Mouse (Mus musculus) liver, postnatal 0 days (tissue): ENCODE measurements around the gene Ahr. TPM values are rescaled to one million over a fixed set of nuclear protein-coding genes. Genes with fewer than 3 reads are reported as not detected.

Experiments used
- ATAC-seq: fragments of 200-750 bp; cut with Nextera tagmentation; 2 replicates; pipeline ENCODE4 v1.8.0; 2017; ENCODE audit warnings: mild to moderate bottlenecking, moderate library complexity
- DNase-seq: peaks from one replicate; pipeline ENCODE4 v3.0.0-alpha.2; 2016
- H3K27ac ChIP-seq: fragments of 300-500 bp; sonication (generic); 2 replicates; pipeline ENCODE4 v1.5.1; 2014; ENCODE audit warnings: antibody characterized with exemption, moderate library complexity, mild to moderate bottlenecking, low read depth
- H3K27me3 ChIP-seq: fragments of 300-500 bp; sonication (generic); 2 replicates; pipeline ENCODE4 v1.6.1; 2014; ENCODE audit warnings: low read length, control low read depth, mixed read lengths; ENCODE audit not compliant: insufficient read depth
- H3K36me3 ChIP-seq: fragments of 300-500 bp; sonication (generic); replicated peaks from 2 replicates; pipeline ENCODE4 v1.6.1; 2014; ENCODE audit warnings: mild to moderate bottlenecking, control low read depth, low read length, moderate library complexity, mixed read lengths; ENCODE audit not compliant: insufficient read depth
- H3K4me1 ChIP-seq: fragments of 300-500 bp; sonication (generic); 2 replicates; pipeline ENCODE4 v1.6.1; 2014; ENCODE audit warnings: antibody characterized with exemption, mild to moderate bottlenecking, control low read depth; ENCODE audit not compliant: insufficient read depth
- H3K4me2 ChIP-seq: fragments of 300-500 bp; sonication (generic); 2 replicates; pipeline ENCODE4 v1.6.1; 2014; ENCODE audit warnings: low read depth, mild to moderate bottlenecking, low read length, moderate library complexity, mixed read lengths
- H3K4me3 ChIP-seq: fragments of 300-500 bp; sonication (generic); 2 replicates; pipeline ENCODE4 v1.5.1; 2014; ENCODE audit warnings: low read depth, low read length
- H3K9ac ChIP-seq: fragments of 300-500 bp; sonication (generic); replicated peaks from 2 replicates; pipeline ENCODE4 v1.6.1; 2014; ENCODE audit warnings: mild to moderate bottlenecking, moderate library complexity
- H3K9me3 ChIP-seq: fragments of 300-500 bp; sonication (generic); 2 replicates; pipeline ENCODE4 v1.6.1; 2016; ENCODE audit warnings: mild to moderate bottlenecking, control low read depth, low read length, mixed read lengths
- CTCF ChIP-seq: sonication (generic); IDR thresholded peaks from 2 replicates; pipeline ENCODE4 v1.5.1; 2016; ENCODE audit warnings: antibody characterized with exemption, low read depth
- EP300 ChIP-seq: IDR thresholded peaks from 2 replicates; pipeline ENCODE4 v1.6.1; 2016; ENCODE audit warnings: antibody characterized with exemption, low read depth, mild to moderate bottlenecking
- WGBS: fragments of 180-500 bp; shearing (Covaris S2); extraction: QIAGEN DNeasy Blood & Tissue Kit; methylation state at CpG from one replicate; pipeline ENCODE4 v1.1.7; 2014; ENCODE audit not compliant: insufficient replicate concordance; 5-methylcytosine and 5-hydroxymethylcytosine counted together
- polyA plus RNA-seq: library from polyadenylated mRNA; unstranded; fragments of >200 nt; fragmentation: Nextera tagmentation; extraction: Ambion mirVana; gene quantifications from 2 replicates; pipeline ENCODE4 v1.2.1, GENCODE M21; 2015

The Ahr gene
- polyA plus RNA-seq, 1 experiment from 2014 or later: 6.2 TPM

DNA sequence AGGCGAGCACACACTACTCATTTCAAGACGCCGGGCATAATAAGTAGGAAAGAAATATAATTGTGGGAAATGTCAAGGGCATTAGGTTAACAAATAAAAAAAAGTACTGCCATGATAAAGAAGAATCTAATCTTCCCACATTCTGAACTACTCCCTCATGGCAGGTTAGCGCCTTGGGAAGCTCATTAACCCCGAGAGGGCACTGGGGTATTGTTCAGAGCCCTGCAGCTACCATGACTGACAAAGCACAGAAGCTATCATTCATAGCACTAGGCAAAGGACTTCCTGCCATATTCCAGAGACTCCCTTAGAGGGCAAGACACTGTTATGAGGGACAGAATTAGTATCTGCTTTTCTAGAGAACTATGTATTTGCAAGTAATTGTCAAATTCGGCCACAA is 21.1 kb upstream of the Ahr start:
- TF ChIP-seq EP300 (no peak), CTCF (no peak)
- Histone ChIP-seq H3K36me3 (no peaks in the 10 kb centered on the region), H3K27me3 (no peaks in the 10 kb centered on the region), H3K27ac (no peak overlapping the region), H3K4me1 (no peaks in the 10 kb centered on the region), H3K9ac (no peak overlapping the region), H3K9me3 (peaks cover 3% of the 10 kb centered on the region; the same call in 1 of the 2 replicates), H3K4me3 (no peak overlapping the region), H3K4me2 (no peak overlapping the region)
- DNase-seq (no peak), ATAC-seq (no peak)
- 70% methylated on average over 6 of the region's 6 CpGs for WGBS

DNA sequence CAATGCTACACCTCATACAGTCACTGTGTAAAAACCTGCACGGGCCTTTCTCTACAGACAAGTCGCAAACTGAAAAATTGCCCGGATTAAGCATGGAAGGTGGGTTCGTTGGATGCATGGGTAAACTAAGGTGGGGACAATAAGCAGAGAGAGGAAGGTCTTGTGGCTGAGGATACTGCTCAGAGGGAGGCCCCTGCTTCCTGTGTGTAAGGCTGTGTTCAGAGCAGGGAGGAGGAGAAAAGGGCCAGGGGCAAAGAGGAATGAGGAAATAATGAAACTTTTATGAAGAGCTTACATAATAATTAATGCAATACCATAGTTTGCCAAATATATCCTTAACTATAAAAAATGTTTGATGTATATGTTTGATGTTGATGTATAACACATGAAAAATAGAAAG is 19.5 kb upstream of the Ahr start:
- TF ChIP-seq EP300 (no peak), CTCF (no peak)
- Histone ChIP-seq H3K4me2 (no peak overlapping the region), H3K36me3 (no peaks in the 10 kb centered on the region), H3K9me3 (peaks cover 3% of the 10 kb centered on the region; the same call in 1 of the 2 replicates), H3K4me3 (no peak overlapping the region), H3K9ac (no peak overlapping the region), H3K27ac (no peak overlapping the region), H3K27me3 (no peaks in the 10 kb centered on the region), H3K4me1 (no peaks in the 10 kb centered on the region)
- WGBS: 54% methylated on average over 4 of the region's 4 CpGs
- DNase-seq: no peak
- ATAC-seq: no peak

- no peak for DNase-seq
- no peak for ATAC-seq
- Histone ChIP-seq H3K27me3 (no peaks in the 10 kb centered on the region), H3K27ac (no peak overlapping the region), H3K9me3 (peaks cover 3% of the 10 kb centered on the region; the same call in 1 of the 2 replicates), H3K4me1 (no peaks in the 10 kb centered on the region), H3K9ac (no peak overlapping the region), H3K36me3 (no peaks in the 10 kb centered on the region), H3K4me3 (no peak overlapping the region), H3K4me2 (no peak overlapping the region)
- WGBS: 65% methylated on average over 3 of the region's 3 CpGs
- TF ChIP-seq EP300 (no peak), CTCF (no peak)
Observed at GRCm38 (mm10) chr12:35553174-35553573, 18.3 kb upstream of the Ahr start.

- no peak overlapping the region for H3K9ac ChIP-seq
- no peak overlapping the region for H3K4me3 ChIP-seq
- peaks cover 3% of the 10 kb centered on the region; the same call in 1 of the 2 replicates for H3K9me3 ChIP-seq
- H3K27ac ChIP-seq: no peak overlapping the region
- H3K36me3 ChIP-seq: no peaks in the 10 kb centered on the region
- DNase-seq: no peak
- no peak for TF ChIP-seq CTCF
- no peak for TF ChIP-seq EP300
- ATAC-seq: no peak
- H3K4me1 ChIP-seq: no peaks in the 10 kb centered on the region
- H3K27me3 ChIP-seq: no peaks in the 10 kb centered on the region
- H3K4me2 ChIP-seq: no peak overlapping the region
Observed at GRCm38 (mm10) chr12:35550299-35550698, 15.5 kb upstream of the Ahr start.

- peaks cover 3% of the 10 kb centered on the region; the same call in 1 of the 2 replicates for H3K4me1 ChIP-seq
- WGBS: 67% methylated on average over 3 of the region's 3 CpGs
- TF ChIP-seq EP300 (no peak), CTCF (no peak)
- no peak overlapping the region for H3K9ac ChIP-seq
- H3K9me3 ChIP-seq: no peaks in the 10 kb centered on the region
- ATAC-seq: no peak
- no peak for DNase-seq
- H3K27ac ChIP-seq: no peak overlapping the region
- H3K4me3 ChIP-seq: no peak overlapping the region
- no peaks in the 10 kb centered on the region for H3K27me3 ChIP-seq
- no peak overlapping the region for H3K4me2 ChIP-seq
- H3K36me3 ChIP-seq: no peaks in the 10 kb centered on the region
Observed at GRCm38 (mm10) chr12:35542836-35543235, 8.0 kb upstream of the Ahr start.

- ATAC-seq: no peak
- H3K9ac ChIP-seq: no peak overlapping the region
- 25% methylated on average over 3 of the region's 3 CpGs for WGBS
Observed at GRCm38 (mm10) chr12:35538843-35539242, 4.0 kb upstream of the Ahr start.

More at GRCm38 (mm10) chr12:35538843-35539242, 4.0 kb upstream of the Ahr start:
- no peak overlapping the region for H3K4me3 ChIP-seq
- peaks cover 8% of the 10 kb centered on the region; the same call in 1 of the 2 replicates for H3K4me1 ChIP-seq
- no peaks in the 10 kb centered on the region for H3K27me3 ChIP-seq
- no peaks in the 10 kb centered on the region for H3K9me3 ChIP-seq
- H3K27ac ChIP-seq: no peak overlapping the region
- no peak for TF ChIP-seq EP300
- TF ChIP-seq CTCF: no peak
- no peak for DNase-seq
- no peak overlapping the region for H3K4me2 ChIP-seq
- H3K36me3 ChIP-seq: no peaks in the 10 kb centered on the region
